Mouse (Mus musculus): Measurements from ENCODE around the gene Macrod2.

The Macrod2 gene

DNA sequence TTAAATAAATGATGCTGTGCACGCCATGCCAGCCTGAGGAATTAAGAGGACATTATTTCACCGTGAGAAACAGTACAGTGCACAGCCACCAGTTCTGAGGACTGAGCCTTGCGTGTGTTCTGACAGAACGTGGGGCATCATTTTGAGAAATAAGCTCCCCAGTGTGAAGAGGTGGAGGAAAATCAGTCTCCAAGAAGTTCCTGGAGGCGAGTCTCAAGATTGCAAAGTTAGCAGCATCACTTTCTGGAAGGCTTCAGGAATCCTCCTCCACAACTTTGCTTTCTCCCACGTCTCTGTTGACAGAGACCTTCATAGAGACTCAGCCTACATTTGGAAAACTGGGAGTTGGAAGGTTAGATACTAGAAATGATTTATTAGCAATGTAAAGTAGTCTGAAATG, 932.2 kb downstream of the Macrod2 start:
- DNase-seq: no peak

DNA sequence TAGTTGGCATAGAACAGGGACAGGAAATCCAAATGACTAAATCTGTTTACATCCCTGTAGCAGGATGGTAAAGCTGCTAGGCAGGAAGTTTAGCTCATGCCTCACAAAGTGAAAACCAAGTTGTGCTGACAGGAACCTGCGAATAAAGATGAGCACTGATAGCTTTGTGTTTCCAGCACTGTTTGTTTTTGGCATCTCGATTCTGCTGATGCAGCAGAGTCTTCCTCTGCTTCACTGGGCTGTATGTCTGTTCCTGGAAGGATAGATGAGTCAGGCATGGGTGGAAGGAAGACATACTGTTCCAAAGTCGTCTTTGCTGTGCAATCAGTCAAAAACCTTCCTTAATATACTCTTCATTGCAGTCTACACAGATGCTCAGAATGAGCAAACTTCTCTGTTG, 942.6 kb downstream of the Macrod2 start:
- DNase-seq: peak; percentile 14 to 22

- no peak for DNase-seq
Observed at GRCm38 (mm10) chr2:141343988-141344535, 949.0 kb downstream of the Macrod2 start.

- no peak for DNase-seq
Observed at GRCm38 (mm10) chr2:141352623-141353022, 957.5 kb downstream of the Macrod2 start.

- no peak for DNase-seq
Observed at GRCm38 (mm10) chr2:141388632-141389031, 993.5 kb downstream of the Macrod2 start.

DNA sequence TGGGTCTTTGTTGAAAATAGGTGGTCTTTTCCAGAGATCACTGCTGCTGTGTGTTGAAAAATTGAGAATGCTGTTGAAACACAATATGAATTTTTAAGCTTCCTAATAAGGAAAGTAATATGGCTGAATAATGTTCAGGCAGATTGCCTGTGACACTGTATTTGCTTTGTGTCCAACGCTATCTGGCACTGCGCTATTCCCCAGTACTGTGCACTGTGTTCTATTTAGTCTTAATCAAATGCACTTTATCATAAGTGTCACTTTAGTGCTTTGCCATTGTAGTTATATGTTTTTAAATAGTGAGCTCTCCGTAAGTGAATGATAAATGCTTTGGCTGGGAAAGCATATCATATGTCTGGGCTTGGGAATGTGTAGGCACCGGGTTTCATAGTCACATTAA, 996.1 kb downstream of the Macrod2 start:
- DNase-seq: no peak

- DNase-seq: no peak
Observed at GRCm38 (mm10) chr2:141394806-141395205, 999.7 kb downstream of the Macrod2 start.

DNA sequence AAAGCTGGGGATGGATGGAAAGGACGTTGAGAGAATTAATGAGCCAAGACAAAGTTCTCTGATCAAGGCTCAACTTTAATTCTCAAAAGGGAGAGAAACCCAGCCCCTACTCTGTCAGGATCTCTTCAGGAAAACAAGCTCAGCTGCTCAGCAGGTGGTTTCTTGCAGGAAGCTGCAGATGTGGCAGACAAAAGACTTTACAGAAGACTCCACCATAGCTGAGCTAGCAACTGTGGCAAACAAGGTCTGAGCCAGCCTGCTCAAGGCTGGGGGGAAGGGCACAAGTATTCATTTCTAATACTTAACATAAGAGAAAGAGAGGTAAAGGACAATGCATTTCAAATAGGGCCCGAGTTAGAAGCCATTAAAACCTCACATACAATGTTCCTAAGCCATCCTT, 1013.7 kb downstream of the Macrod2 start:
- no peak for DNase-seq

- DNase-seq: no peak
Observed at GRCm38 (mm10) chr2:141416436-141416835, 1021.3 kb downstream of the Macrod2 start.

- DNase-seq: no peak
Observed at GRCm38 (mm10) chr2:141416855-141417544, 1021.9 kb downstream of the Macrod2 start.

DNA sequence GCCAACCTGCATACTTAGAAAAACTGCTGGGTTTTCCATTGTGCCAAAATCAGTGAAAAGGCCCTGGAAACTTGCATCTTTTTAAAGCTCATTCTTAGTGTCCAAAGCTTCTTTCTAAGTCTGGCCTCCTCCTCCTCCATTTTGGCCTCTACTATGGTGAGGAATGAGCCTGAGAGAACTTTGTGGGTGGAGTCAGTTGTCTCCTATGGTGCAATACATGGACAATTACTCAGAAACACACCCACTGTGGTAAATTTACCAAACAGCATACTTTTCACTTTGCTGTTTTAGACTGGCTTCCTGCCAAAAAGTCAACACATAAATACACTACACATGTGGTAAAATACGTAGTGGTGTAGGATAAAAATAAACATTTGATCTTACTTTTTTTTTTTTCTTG, 1024.7 kb downstream of the Macrod2 start:
- DNase-seq: no peak

DNA sequence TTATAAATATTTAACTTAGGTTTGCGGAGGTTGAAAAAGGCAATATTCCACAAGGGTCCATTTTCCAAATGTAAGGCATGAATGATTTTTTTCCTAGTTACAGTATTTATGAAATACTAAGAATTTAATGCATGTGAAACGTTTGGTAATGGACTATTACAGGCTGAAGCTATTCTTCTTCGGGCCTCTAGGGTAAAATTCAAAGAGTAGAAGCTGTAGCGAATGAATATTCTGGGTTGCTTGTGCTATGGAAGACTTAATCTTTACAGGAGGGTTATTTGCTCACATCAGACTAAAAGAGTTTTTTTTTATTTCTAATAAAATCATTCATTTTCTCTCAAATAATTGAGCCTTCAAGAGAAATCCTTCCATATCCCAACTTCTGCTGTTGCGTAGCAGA, 1039.0 kb downstream of the Macrod2 start:
- DNase-seq: no peak

GRCm38 (mm10) chr2:141434731-141435570, 1039.8 kb downstream of the Macrod2 start:
- peak in 1 of 2 experiments; percentile 13 for DNase-seq

- DNase-seq: no peak
Observed at GRCm38 (mm10) chr2:141441896-141442295, 1046.8 kb downstream of the Macrod2 start.

DNA sequence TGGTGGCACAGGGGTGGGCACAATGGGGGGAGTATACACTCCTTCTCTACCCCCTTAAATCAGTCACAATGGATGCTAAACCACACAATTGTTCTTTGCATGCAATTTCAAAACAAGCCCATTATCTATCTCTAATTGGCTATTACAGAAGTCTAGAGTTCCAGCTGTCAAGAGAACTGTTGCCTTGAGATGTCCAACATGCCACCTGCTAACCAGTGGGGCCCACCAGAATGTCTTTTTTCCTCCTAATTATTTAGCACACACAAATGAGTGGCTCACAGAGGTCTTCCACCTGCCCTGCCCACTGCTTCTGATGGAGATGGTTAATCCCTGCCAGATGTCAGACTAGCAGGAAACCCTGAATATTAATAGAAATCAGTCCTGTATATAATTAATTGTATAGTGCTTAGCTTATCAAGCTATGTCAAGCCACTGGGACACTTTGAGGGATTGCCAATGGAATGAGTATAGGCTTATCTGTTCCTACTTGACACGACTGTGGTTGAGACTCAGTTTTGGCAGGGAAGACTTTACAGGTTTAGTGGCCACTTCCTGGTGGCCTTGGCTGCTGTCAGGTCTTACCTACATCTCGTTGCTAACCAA, 1054.1 kb downstream of the Macrod2 start:
- no peak for DNase-seq

DNA sequence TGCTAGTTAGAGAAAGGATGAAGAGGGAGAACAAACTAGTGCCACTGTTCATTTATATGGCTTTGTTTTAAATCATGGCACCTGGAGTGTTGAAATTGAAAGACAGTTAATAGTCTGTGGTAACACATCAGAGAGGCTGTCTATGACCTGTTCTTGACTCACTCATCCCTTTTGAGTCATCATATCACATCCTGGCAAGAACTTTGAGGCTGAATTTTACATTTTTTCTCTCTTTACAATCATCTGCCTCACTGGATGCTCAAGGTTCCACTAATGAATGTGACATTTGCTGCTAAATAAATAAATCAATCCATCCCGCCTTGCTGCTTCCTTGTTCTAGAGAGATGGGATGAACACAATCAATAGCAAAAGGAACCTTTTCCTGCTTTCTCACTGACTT, 1068.8 kb downstream of the Macrod2 start:
- no peak for DNase-seq

GRCm38 (mm10) chr2:141472791-141473190, 1077.7 kb downstream of the Macrod2 start:
- no peak for DNase-seq

DNA sequence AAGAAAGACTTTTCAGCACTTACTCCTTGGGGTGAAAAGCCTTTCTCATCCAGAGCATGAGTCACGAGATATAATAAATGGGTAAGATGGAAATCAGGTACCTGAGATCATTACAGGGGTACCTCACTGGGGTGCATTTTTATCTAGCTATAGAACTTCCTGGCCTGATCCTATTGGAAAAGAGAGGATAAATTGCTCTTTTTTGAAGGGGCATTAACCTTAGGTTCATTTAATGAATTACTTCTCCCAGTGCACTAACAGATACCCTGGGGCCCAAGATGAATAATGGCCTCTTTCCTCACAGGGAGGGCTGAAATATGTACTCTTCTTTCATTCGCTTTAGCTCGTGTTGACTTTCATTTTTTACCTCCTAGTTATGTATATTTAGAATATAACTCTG, 1082.5 kb downstream of the Macrod2 start:
- DNase-seq: no peak

DNA sequence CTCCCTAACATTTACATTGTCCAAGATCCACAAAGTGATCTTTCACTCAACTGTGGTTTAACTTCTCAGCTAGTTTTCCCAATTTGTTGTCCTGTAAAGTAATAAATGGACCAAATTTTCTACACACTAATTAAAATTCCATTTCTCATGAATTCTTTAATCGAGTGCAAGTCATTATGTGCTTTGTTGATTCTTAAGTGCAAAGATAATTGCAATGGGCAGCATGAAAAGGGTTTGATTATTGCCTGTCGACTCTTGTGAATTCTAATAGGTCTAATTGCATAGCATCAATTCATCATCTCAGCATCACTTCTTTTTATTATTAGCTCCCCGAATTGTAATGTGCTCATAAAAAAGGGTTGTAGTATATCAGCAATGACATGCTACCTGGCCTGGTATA, 1095.4 kb downstream of the Macrod2 start:
- DNase-seq: no peak

GRCm38 (mm10) chr2:141505451-141505850, 1110.3 kb downstream of the Macrod2 start:
- DNase-seq: no peak

DNA sequence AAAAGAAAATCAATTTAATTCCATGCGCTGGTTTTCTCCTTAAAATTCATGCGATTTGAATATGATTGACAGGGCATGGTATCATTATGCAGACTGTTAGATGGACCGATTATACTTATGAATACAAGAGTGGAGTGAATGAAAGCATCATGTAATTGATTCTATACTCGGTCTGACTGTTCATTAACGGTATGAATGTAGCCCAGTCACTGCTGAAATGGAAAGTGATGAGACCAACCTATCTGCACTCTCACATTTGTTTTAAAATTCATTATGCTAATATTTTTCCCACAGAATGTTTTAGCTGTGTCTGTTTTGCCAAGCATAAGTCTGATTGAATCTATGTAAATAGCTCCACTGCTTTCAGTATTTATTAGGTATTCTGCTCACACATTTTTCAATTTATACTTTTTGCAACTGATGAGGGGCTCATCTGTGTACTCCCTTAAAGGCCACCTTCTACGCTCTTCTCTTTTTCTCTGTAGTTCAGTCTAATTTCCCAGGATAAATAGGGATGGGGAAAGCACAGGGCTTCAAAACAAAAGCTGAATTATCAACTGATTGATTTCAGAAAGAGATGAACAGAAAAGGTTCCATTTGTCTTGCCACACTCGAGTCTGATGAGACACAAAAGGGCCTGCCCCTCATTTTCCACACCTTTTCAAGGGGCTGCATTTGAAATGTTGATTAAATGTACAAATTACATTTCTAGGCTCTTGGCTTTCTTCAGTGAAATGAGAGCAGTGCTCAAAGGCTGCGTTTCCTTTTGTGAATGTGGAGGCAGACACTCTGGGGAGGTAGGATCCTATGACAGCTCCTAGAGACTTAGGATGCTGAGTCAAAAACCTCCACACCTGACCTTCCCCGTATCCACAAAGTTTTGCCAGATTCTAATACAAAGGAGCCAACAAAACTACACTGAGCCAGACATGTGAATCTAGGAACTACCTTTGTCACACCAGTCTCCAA, 1113.1 kb downstream of the Macrod2 start:
- no peak for DNase-seq

GRCm38 (mm10) chr2:141514976-141515375, 1119.9 kb downstream of the Macrod2 start:
- DNase-seq: no peak

Data from lung, postnatal 4 days (tissue).